Mouse (Mus musculus): Measurements from ENCODE around the gene Mpst.

Mpst gene

DNA sequence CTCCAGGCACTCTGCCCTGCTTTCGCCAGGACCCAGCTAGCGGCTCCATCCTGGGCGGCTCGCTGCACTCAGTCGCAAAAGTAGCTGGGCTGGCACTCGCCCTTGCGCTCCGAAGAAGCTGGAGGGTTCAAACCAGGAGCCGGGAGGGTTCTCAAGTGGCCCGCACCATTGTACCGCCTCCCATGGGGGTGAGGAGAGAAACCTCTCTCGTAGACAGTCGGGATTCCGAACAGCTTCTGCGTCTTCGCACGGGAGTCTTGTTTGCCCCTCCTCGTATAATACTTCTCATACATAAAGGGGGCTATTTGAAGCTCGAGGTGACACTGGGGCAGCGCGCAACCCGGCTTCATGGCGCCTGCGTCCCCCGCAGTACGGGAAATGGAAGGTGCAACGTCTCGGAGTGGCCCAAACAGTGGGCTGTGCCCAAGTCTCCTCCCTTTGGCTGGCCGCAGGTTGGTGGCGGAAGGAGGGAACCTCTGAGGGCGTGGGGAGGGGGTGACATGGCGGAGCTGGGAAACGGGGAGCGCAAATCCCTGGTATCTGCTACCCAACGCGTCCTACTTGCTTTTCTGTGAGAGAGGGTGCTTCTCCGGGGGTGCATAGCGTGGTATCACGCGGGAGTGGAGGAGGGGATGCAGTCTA, at the start of gene Mpst:
Mpst (plus strand) TSS at position 124 of the 642 bp plus-strand sequence.
- DNase-seq = peak; percentile 94

DNA sequence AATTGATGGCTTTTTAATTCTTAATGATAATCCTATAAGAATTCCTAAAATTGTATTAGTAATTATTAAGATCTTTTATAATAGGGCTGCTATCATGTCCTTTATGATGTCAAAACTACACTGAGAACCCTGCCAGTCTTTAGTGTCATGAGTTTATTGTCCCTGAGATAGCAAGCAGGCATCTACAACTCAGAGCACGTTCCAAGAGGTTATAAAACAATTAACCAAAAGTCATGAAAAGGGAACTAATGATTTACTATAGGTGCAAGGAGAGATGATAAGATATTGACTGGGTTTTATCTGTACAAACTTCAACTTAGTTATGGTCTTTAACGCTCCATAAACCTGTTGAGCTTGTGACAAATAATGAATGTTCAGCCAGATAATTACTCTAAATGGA, 40.3 kb upstream of the Mpst start:
- no peak for DNase-seq

DNA sequence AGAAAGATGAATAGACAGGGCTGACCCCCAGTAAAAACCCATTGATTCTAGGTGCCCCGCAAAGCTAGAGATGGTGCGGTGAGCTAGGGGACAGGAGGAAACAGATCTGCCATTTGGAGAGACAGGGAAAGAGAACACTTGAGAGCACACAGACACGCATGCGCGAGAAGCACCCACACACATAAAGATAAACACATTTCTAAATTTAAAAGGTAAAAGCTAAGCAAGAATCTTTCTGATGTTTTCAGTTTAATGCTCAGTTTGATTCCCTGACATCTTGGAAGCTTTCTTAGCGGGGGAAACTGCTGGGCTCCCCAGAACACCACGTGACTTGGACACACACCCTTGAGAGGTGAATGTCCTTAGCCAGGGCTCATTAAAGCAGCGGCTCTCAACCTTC, 39.3 kb upstream of the Mpst start:
- DNase-seq = no peak

DNA sequence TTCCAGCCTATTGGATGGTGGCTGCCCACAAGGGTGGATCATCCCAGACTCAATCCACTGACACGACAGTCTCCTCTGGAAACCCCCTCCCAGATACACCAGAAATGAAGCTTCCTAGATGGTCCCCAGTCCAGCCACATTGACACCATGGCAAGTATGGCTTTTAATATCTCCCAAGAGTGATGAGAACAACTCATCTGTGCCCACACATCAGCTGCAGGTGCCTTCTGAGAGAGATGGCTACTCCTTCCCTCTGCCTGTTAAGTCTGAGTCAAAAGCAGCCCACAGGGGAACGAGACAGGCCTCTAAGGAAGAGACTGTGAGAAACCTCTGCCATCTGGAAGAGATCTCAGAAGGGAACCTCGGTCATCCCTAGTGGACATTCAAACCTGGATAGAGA, 38.4 kb upstream of the Mpst start:
- DNase-seq = no peak

DNA sequence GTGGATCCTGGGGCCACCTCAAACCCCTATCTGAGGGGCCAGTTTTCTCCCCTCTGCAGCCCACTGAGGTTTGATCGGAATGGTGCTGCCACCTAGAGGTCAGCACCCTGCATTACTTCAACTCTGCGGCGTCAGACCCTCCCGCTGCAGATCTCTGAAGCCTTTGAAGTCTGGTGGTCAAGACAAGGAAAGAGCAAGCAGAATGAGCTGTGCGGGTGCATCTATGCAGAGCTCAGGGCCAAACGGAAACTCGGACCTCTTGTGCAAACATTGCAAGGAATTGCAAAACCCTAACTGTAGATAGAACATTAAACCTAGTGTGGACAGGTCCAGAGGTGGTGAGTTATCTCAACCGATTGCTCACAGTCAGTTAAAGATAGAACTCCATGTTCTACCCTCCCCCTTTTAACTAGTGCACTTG, 37.3 kb upstream of the Mpst start:
- DNase-seq = peak; percentile 66

DNA sequence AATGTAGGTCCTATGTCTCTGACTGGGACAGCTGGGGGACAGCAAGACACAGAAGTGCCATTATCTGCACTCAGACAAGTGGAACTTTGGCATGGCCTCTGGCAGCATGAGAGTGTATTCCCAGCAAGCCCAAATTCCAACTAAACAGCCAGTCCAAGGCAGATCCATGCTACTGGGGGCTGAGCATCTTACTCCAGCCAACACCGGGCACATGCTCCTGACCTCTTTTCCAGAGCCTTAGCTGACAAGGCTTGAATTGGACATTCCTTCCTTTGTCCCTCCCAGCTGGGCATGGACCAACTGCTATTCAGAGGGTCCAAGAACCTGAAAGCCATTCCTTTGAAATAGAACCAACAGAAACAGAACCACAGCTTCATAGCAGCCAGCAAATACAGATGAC, 36.6 kb upstream of the Mpst start:
- DNase-seq = peak; percentile 7

DNA sequence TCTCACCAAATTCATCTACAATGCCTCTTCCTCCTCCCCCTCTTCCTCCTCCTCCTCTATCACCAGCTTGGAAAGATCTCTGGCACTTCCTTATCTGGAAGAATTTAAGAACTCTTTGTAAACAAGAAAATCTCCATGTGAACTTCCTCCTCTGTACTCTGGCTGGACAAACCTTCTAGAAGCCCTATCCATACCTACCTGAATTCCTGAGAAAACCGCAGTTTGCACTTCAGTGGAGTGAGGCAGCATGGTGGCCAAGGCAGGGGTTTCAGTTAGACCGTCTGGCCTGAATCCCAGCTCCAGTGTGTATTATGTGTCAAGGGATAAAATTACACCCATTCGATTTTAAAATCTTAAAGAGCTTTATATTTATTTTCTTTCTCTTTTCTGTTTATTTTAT, 33.4 kb upstream of the Mpst start:
- DNase-seq = no peak

DNA sequence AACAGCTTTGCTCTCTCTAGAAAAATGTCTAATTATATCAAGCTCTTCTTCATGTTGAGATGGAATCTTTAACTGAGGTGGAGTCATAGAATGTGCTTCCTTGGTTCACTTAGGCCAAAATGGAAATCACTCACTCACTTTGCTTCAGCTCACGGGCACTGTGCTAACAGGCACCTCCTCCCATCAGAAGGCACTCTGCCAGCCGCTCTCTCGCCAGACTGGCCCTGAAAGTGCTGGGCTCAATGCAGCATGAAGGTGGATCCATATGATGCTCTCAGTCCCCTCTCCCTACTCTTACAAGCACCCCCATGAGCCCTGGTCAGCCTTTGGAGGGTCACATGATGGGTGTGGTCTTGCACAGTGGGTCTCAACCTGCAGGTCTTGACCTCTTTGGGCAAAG, 32.0 kb upstream of the Mpst start:
- DNase-seq = no peak

DNA sequence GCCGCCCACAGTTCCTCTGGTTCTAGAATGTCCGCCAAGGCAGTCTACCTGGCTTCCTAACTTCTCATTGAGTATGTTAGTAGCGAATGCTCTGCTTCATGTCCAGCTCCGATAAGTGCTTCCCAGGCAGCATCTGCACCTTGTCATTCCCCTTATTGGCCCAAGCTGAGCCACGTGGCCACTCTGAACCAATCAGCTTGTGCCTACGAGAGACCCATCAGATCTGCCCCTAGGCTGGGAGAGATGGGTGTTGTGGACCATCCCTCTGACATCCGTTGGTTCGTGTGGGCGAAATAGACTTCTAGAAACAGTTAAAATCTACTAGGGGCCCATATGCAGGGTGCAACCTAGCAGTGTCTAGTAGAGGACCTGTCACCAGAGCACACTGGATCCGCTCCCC, 28.4 kb upstream of the Mpst start:
- DNase-seq = no peak

DNA sequence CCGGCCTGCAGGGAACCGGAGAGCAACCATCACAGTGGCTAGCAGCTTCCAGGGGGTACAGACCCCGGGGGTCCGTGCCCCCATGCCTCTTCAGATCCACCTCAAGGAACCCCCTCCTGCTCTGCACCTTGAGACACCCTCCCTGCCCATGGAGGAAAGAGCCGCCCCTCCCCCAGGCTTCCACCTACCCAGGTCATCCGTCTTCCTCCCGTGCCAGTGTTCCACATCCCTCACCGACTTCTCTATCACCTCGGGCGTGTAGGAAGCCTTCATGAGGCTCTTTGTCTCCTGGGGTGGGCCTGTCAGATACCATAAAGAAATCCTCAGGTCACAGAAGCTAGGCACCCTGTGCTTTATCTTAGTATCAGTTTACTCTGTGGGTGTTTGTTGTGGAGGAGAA, 27.7 kb upstream of the Mpst start:
- no peak for DNase-seq

DNA sequence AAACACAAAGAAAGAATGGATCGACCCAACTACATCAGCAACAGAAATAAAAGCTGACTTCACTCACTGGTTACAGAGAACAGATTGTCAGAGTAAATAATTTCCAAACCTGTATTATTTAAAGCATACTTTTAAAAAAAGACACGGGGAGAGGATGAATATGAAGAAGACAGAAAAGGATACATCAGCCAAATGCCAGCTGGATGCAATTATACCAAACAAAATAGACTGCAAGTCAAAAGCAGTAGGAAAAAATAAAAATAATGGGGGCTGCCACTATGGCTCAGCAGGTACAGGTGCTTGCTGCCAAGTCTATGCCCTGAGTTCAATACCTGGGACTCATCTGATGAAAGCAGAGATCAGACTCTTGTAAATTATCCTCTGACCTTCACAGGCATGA, 26.0 kb upstream of the Mpst start:
- DNase-seq = no peak

DNA sequence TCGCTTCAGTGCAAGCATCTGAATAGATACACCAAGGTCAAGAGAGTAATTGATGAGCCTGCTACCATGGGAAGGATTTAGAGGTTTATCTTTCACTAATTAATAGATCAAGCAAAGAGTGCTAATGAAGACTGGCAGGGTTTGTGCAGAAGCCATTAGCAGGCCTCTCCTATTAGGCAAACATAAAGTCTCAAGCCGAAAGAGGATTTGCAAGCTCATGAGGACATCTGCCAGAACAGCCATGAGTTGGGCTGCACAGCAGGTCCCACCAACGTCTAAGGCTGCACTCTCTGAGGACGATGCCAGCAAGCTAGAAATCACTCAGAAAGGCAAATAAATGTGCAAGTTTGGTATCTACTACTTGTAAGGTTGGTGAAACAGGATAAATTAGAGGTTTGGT, 25.5 kb upstream of the Mpst start:
- DNase-seq = peak; percentile 91

DNA sequence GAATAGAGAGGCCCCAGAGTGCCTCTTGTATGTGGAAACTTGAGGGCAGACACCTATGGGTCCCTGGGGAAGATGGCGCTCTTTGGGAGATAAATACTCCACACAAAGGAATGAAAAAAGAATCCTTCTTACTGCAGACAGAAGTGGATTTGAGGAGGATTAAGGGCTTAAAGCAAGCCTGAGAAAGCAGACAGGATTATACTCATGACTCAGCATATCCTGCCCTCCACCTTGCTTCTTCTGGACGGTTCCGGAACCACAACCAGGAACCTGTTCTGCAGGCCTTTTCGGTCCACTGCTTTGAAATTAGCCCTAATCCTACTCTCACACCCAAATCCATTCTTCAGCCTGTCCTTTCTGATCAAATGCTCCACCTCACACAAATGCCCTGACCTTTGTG, 24.1 kb upstream of the Mpst start:
- DNase-seq = peak; percentile 72

DNA sequence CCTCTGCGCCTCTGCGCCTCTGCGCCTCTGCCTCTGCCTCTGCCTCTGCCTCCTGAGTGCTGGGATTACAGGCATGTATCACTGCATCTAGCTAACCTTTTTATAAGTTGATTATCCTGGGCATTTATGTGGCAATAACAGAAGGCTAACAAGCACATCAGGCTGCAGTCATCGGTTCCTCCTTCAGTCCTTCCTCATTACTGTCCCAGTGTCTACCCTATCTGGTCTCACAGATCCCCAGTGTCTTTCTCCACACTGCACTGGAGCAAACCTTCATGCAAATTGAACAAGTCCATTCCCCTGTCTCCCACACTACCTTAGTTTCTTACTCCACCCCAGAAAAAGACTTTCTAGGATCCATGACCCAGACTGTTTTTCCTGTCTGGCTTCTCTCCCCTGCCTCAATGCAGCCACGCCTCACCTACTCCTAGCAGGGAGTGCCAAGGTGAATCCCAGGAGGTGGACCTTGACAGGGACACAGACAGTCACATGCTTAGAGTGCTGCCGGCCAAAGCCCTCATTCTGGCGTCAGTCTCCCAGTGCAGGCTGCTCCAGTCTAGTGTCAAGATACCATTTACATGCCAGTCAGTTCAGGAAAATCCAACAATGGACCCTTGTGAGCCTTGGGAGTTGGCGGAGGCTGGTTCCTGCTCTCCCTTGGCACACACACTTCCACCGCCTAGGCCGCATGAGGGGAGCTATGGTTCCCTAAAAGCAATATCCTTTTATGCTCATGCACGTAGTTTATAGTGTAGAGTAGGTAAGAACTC, 22.6 kb upstream of the Mpst start:
- DNase-seq = no peak

DNA sequence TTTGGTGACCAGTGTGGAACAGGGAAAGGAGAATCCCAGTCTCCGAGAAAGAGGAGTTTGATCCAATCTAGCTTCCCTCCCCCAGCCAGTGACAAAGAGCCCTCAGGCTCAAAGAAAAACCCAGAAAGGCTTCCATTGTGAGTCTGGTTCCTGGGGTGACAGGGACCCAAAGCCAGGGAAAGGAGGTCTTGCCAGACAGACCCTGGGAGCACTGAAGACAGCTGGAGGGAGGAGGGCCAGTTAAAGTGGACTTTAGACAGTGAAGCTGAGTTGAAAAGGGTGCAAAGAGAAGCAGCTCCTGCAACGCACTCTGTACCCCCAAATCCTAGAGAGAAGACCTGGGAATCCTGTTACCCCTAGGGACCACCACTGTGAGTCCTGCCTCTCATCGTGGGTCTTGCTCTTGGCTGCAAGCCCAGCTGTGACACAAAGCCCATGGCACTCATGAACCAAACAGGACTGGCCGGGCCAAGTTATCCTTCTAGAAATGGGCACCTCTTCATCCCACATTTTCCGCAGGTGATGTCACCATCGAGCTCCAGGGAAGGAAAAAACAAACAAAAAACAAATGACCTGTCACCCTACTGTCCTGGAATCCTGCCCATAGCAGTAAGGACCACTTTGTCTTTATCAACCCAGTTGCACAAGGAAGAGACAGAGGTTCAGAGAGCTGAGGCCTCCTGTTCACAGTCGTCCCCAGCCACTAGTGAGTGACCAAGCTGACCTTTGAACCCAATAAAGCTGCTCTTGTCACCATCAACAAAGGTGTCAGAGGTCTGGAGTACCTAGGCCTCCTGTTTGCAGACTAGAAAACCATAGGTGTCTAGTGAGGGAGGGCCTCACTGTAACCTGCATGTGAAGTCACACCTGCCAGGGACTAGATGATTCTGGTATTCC, 21.7 kb upstream of the Mpst start:
- DNase-seq = no peak

DNA sequence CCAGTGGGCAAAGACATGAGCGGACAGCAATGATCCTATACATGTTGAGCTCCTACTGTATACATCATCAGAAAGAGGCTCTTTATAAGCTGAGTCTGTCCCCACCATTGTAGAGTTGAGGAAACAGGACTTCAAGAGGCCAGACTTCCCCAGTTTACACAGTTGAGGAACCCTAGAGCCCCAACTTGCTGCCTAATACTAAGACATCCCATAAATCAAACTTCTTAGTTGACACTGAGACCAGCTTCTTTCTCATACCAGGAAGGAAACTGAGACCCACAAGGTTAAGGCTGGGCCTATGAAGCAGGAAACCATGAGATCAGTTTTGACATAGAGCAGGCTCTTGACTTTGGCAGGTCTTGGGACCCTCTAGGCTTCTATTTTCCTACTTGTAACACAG, 20.7 kb upstream of the Mpst start:
- DNase-seq = no peak

DNA sequence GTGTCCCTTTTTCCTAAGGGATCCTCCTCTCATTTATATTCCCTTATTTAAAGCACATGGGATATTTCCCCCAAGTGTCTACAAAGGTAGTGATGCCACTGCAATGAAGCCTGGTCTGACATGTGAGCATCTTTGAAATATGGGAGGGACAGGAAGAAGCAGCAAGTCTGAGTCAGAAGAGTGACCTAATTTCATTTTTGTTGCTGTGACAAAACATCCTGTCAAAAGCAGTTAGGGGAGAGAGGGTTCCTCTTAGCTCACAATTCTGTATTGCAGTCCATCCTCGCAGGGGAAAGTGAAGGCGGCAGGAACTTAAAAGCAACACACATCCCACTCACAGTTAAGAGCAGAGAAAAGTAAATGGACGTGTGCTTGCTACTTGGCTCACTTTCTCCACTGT, 15.4 kb upstream of the Mpst start:
- DNase-seq = no peak

DNA sequence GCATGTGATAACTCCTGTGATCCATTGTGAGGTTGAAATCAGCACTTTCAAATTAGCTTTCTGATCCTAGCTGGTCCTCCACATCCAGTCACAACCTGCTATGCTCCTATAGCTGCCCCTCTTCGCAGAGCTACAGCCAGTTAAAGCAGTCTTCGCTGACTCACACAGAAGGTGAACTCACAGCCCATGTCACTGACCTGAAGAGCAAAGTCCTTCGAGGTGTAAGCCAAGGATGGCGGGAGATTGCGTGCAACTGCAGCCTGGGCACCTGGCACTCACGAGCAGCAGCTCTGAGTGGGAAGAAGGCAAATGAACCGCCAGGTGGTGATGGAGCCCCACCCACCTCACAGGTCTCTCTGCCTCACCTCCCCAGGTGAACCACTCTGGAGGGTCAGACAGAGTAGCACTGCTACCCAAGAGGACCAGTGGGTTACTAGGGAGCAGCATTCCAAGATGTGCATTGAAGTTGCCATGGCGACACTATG, 10.7 kb upstream of the Mpst start, which contains the start of gene Tex33:
Tex33 (minus strand) TSS at position 435 of the 485 bp plus-strand sequence.
- DNase-seq = no peak

DNA sequence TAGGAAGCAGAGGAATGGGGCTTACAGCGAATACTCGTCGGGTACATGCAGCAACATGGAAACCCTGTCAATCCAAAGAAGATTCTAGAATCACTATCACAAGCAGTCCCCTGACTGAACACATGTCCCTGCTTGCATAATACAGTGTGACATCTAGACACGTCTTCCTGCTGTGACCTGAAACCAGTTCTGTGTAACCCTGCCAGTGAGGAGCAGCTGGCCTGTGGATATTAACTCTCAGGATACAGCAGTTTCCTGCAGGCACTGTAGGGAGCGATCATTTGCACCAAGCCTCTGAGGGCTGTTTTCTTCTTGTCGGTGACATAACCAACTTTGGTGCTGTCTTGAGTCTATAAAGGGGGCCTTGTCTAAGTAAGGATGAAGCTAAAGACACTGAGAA, 4.9 kb upstream of the Mpst start:
- DNase-seq = peak; percentile 29

DNA sequence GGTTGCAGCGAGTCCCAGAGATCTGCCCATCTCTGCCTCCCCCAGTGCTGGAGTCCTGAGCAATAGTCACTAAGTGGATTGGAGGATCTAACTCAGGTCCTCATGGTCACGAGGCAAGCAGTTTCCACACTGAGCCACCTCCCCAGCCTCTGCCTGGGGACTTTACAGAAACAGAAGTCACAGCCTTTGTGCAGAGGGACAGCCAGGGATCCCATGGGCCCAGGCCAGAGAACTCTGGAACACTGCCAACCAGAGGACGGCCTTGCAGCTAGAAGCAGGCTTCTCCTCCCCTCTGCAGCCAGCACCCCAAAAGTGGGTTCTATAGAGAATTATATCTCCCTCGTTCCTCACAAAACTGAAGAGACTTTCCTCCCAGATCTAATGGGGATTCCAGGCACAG, 4.3 kb upstream of the Mpst start:
- no peak for DNase-seq

DNA sequence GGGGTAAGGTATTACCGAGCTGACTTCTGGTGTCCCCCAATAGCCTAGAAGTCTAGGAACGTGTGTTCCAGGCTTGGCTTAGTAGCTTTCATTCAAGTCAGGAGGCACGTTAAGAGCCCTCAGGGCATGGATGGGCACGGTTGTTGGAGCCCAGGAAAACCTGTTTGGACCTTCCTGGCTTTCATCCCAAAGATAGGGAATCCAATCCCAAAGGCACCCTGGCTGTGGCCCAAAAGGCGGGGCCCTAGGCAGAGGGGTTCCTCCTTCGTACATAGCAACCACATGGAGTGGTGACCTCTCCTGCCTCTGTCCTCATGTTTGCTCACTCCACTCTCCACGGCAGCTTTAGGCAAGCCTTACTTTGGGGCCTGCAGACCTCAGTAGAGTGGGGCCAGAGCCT, 3.8 kb upstream of the Mpst start:
- no peak for DNase-seq

DNA sequence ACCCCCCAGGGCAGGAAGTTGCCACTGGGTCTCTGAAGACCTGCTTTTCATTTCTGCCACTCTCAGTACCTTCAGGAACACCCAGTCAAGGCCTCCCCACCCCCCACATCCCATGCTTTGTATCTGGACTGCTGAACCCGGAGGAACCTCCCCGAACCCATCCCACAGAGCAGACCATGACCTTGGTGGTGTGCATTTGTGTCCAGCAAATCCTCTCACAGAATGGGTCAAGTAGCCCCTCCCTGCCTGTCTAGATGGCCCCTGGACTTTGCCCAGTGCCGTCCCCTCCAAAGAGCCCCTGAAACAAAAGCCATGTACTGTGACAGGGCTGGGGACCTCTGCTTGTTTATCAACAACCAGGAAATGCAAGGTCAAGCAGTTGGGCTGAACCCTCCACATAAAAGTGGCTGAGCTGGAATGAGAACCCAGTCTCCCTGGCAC, 2.9 kb upstream of the Mpst start:
- no peak for DNase-seq

DNA sequence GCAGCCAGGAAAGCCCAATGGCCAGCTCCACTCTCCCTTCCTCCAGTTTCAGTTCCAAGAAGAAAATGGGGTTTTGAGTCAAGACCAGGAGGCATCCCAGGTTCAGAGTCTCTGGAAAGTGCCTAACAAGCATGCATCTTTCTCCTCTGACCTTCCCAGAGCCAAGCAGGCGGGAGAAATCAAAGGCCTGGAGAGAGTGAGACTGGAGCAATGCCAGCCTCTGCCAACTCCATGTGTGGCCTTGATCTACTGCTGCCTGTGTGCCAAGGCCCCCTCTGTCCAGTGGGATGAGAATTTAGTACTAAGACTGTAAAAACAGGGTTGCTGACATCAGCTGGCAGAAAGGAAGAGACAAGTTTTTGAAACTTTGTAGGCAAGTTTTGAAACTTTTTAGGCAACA, 2.3 kb upstream of the Mpst start:
- DNase-seq = peak; percentile 61

DNA sequence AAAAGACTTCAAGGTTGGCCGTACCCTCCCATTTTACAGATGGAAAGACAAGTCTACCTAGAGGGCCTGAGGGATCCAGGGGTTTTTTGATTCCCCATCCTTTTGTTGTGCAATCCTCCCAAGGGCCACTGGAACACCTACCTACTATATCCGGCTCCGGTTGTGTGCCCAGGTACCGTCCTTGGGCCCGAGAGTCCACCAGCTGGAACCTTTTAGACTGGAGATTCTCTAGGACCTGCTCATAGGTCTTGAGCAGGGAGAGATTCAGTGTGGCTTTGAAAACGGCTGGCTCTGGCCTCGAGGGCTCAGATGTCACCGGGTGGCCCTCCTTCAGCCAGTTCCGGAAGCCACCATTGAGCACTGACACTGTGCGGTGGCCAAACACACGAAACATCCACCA, 1.1 kb upstream of the Mpst start:
- no peak for DNase-seq

Measured in retina, postnatal 1 day (tissue).